Mouse (Mus musculus) MEL-GATA-1-ER (cell line): ENCODE measurements around the gene Akap6.

Experiments used
- DNase-seq: peaks from one replicate; pipeline ENCODE4 v3.0.0-alpha.2; 2012; ENCODE audit warnings: low read depth; ENCODE audit errors: extremely low read depth

The Akap6 gene

GRCm38 (mm10) chr12:53029910-53030309 lies 330.7 kb downstream of the Akap6 start:
- DNase-seq, result no peak

- no peak for DNase-seq
These were observed 333.6 kb downstream of the Akap6 start for GRCm38 (mm10) chr12:53032762-53033161.

DNA sequence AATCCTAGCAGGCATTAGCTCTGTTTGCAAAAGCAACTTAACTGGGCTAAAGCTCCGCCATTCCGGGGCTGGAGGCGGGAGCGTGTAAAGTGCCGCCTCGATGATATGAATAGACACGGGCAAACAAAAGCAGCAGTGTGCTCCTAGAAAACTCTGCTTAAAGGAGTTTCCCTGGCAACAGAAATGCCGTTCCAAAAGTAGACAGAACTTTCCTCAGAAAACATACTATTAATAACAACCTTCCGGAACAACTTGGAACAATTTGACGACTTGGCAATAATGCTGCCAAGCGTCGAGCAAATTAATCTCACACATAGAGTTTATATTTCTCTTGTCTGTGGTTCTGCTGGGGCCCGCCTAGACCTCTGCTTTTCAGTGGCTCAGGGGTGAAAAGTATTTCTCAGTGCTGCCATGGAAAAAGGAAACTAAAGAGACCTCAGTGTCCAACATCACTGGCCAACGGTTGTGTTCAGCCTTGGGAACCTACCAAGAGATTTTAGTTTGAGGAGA lies 334.3 kb downstream of the Akap6 start:
- DNase-seq, result no peak

GRCm38 (mm10) chr12:53040634-53041033 lies 341.5 kb downstream of the Akap6 start:
- DNase-seq, result no peak

GRCm38 (mm10) chr12:53042739-53043138 lies 343.6 kb downstream of the Akap6 start:
- no peak for DNase-seq

GRCm38 (mm10) chr12:53057606-53058005 lies 358.4 kb downstream of the Akap6 start:
- no peak for DNase-seq

- DNase-seq, result no peak
These were observed 361.7 kb downstream of the Akap6 start for GRCm38 (mm10) chr12:53060903-53061302.

DNA sequence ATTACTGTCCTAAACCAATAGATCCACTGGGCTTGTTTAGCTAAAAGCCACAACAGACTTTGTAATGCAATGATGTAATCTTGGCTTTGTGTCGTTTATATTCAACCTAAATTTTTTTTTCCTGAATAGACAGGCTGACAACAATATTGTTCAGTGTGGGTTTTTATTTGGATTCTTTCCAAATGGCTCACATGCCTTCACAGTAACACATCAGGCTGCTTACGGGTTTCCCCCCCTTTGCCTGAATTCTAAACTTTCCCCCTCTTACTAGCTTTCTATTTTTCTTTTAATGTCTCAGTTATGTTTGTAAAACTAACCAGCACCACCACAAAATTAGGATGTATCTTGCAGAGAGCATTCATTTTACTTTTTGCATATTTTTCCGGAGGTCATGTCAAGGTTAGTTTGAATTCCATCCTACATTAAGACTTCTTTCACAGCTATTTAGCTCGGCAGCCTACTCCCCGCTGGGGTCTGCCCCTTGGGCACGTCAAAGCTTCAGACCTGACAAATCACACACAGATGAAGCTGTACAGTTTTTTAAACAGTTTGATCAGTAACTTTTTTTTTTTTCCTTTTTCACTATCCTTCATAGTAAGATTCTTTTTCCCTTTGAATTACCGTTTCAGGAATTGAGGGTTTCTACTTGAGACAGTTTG lies 362.4 kb downstream of the Akap6 start:
- no peak for DNase-seq

DNA sequence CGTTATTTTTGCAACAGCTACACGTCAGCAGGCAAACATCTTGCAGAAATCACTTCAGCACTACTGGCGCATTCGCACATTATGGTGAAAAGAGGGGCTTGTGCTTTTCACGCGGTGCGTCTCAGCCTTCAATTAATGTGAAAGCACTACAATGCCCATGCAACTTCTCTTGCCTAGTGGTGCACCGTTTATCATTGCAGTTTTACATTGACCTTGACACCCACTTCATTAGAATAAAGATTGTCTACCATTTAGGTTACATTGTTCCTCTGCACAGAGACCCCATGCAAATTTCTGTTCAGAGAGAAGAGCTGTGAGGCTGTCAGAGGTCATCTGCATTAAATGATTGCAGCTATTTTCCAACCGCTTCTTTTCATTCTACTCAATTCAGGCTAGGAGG lies 363.8 kb downstream of the Akap6 start:
- DNase-seq, result no peak

DNA sequence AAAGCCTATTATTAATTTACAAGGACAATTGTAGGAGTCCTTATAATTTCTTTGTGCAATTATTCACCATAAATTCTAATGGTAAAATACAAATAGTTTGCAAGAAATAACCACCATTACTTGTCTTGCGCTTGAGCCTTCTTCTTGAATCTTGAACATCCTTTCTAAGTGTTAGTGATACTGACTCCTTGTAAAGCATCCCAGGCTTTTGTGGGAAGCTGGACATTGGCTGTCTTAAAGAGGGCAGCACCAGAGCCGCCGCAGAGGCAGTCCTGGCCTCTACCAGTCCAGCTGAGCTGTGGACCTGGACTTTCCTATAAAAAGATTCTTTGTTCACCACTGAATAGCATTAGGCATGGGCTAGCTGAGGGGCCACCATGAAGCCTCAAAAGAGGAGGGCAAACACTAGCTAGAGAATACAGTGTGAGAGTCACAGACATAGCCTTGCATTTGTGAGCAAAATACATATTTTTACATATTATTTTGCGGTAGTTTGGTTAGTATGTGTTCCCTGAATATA lies 365.1 kb downstream of the Akap6 start:
- DNase-seq, result no peak

DNA sequence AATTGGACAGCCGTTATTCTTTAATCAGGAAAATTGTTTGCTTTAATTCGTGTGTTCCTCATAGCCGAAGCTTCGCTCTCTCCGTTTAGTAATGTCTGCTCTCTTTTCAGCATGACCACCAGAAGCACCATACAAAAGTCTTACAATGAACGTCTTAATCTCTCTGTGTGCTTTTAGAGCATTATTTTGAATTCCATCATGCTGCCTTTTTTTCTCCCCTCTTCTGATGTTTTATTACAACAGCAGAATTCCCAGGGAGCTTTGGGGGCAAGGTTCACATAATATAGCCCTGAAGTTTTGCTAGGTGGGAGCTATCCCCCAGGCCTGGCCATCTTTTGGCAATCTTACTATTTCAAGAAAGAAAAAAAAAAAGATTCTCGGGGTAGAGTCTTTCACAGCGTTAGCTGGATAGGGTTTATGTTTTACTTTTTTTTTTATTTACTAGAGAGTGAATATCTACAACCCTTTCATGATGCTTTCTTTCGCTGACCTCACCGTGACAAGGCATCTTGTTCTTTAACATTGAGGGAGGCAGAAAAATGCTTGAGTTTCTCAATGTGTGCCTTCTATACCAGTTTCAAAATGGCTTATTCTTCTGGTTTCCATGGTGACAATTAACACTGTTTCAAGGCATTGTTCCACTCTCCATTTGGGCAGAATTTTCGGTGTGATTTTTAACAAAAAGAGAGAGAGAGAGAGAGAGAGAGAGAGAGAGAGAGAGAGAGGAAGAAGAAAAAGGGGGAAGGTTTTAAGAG lies 366.0 kb downstream of the Akap6 start:
- DNase-seq, result no peak

DNA sequence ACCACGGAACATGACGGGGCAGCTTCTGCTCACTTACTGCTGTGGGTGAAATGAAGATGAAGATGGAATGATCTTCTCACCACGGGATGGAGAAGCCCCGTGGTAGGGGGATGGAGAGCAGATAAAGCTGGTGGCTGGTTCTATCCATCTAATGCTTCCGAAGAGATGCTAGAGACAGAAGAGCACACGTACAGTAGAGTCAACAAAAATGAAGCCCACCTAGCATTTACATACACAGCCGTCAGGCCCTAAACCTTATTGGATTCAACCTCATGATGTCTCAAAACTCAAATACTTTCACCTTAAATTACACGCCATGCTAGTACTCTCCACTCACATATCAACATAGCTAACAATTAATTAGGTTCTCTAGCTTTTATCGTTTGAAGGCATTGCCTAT lies 367.1 kb downstream of the Akap6 start:
- no peak for DNase-seq

- DNase-seq, result no peak
These were observed 371.7 kb downstream of the Akap6 start for GRCm38 (mm10) chr12:53070907-53071306.

- DNase-seq, result no peak
These were observed 377.6 kb downstream of the Akap6 start for GRCm38 (mm10) chr12:53076595-53077400.

DNA sequence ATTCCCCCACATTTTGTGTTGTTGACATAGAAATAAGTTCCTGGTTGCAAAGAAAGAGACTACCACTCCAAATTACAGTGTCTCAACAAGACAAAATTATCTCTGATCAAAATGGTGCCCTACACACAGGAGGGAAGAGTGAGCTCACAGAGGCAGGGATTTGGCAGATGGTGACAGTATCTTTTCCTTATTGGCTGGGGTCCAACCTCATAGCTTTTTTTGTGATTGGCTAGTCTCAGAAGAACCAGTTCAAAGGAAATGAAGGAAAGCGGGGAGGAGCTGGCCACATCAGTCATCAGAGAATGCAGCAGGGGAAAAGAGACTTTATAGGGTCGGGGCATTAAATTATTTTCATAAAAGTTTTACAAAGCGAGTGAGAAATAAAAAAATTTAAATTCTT lies 386.6 kb downstream of the Akap6 start:
- DNase-seq, result no peak

DNA sequence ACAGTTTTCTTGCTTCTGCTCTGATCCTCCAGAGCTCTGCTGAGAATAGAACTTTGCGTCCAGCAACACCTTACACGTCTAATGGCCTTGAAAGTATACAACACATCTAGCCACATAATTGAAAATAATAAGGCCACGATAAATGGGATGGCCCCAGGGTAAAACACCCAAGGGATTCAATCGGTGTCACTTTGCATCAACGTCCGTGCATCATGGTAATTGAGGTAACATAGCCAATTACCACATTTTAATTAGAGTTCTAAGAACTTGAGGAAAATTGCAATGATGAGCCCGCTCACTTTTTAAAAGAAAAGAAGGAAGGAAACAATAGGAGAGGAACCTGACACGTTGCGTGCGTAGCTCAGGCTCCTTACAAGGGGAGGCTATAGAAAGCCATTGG lies 413.1 kb downstream of the Akap6 start:
- no peak for DNase-seq

DNA sequence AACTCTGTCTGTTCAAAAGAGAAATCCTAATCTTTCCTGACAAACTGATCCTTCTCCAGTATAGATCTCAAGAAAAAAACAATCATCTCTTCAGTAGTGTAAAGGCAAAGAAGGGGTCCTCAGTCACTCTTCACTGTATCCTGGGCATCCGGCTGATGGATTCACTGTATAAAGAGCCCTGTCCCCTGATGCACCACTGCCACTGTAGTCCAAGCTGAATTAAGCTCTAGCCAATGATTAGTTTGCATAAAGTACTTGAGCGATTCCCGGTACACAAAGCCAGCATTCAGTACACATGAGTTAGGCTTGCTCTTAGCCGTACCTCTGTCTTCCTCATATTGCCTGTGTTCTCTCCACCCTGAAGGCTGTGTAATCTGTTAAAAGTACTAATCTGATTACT lies 420.2 kb downstream of the Akap6 start:
- DNase-seq, result no peak

- no peak for DNase-seq
These were observed 424.9 kb downstream of the Akap6 start for GRCm38 (mm10) chr12:53124131-53124530.

DNA sequence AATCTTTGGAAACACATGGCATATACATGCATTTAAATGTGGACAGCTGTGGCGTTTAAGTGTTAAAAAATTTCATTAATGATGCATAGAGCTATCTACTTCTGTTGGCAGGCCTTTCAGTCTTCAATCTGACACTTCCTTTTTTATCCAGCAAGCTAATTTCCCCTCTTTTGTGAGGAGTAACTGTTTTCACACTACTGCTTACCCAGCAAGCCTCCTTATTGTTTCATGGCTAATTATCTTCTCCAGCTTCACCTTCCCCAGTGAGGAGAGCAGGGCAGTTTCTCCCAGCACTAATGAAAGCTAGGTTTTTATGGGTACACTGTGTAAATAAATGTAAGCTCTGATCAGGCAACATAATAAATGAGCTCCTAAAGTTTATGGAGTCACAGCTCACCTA lies 425.5 kb downstream of the Akap6 start:
- DNase-seq, result no peak

DNA sequence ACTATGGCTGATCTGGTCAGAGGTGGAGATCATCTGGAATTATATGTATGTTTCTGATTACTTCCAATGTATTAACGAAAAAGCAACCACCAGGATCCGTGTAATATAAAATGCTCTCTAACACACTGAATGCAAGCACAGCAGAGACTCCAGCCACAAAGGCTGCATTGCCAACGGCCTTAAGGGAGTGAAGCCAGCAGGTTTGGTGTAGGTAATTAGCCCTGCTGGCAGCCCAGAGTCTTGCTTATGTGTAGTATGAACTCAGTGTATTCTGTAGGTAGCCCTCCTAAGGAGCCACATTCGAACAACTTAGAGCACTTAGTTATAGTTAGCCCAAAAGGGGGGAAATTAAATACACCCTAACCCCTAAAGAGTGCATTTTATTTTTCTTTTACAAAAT lies 426.1 kb downstream of the Akap6 start:
- no peak for DNase-seq

DNA sequence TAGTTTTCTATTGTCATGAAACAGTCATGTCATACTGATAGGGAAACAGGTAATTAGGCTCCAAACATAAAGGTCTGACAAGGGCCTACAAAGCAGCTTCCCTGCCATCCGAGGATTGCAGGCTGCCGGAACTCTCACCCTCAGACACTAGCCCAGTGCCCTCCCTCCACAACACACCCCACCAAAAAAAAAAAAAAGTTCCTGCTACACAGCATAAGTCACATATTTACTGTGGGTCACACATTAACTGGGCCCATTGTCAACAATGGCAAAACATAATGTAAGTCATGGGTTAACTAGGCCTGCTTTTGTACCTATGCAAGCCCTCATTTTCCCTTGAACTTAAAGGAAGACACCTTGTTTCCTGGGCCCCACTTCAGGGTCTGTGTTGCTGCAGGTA lies 435.0 kb downstream of the Akap6 start:
- DNase-seq, result no peak

GRCm38 (mm10) chr12:53137331-53137730 lies 438.1 kb downstream of the Akap6 start:
- no peak for DNase-seq
